Mouse (Mus musculus): Measurements from ENCODE around the gene Pard3. TPM values are rescaled to one million over a fixed set of nuclear protein-coding genes. Genes with fewer than 3 reads are reported as not detected.

Pard3 gene
- total RNA-seq, 2 experiments from 2014 or later = 16.7 to 21.5 TPM

- intact Hi-C loops (cut with DNase I) = no loop called here
- no peak for DNase-seq (ENCODE audit: low spot score in 2 of 2)
Observed at GRCm38 (mm10) chr8:127262436-127262835, 198.7 kb downstream of the Pard3 start.

DNA sequence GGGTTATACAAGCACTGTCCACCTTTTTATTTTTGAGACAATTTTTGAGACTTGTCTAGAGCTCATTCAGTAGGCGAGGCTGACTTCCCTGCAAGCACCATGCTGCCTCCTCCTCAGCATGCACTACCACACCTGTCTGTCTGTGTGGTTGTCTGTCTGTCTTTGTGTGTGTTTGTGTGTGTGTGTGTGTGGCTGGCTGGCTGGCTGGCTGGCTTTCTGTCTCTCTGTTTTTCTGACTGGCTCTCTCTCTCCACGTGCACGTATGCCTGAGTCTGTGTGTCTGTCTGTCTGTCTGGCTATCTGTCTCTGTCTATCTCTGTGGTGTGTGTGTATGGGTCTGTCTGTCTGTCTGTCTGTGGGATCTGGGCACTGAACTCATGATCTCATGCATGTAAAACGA lies 199.2 kb downstream of the Pard3 start:
- intact Hi-C loops (cut with DNase I) = no loop called here
- no peak for DNase-seq (ENCODE audit: low spot score in 2 of 2)

DNA sequence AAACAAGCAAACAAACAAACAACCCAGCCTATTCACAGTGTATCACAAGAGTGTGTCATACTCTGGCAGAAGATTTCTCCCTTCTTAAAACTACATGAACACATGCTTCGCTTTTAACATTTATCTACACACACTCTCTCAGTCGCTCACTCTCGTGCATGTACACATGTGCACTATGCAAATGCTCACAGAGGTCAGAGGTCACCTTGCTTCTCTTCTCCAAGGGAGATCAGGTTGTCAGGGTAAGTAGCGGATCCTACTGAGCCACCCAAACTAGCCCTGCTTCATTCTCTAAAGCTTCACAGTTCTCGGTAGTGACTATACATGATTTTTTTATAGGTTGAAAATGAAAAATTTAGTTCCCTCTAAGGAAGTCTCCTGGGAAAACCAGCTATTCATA lies 199.8 kb downstream of the Pard3 start:
- no peak for DNase-seq (ENCODE audit: low spot score in 2 of 2)
- intact Hi-C loops (cut with DNase I) = no loop called here

DNA sequence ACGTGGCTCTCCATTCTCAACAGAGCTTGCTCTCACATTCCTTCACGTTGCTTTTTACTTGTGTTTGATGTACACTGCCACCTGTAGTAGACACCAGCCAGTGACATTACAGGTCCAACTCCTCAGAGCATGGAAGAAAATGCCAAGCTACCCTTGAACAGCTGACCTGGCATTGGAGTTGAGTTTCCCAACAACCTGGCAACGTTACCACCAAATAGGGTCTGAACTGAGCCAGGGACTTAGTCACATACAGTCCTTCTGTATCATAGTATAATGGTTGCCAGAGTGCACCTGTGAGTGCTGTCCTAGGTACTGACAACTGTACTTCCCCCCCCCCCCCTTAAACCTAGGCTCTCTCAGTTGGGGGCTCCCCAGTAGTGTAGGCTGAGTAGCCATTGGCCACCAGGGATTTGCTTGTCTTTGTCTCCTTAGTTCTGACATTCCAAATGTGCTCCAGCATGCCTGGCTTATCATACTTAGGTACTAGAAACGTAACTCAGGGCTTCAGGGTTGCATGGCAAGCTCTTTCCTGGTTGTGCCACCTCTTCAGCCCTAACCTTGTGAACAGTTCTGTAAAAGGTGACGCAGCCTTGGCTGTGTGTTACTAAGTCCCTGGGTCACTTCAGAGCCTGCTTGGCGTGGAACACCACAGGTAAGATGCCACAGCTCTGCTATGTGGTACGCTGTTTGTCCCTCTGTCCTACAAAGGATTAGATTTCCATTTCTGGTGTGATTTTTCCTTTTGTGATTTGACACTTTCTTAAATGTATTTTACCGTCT lies 201.2 kb downstream of the Pard3 start:
- intact Hi-C loops (cut with DNase I) = loop anchor here (5.0 kb wide), 1 partner anchor 73 kb away; no protein-coding TSS in a partner anchor
- DNase-seq (ENCODE audit: low spot score in 2 of 2) = no peak

GRCm38 (mm10) chr8:127266777-127267176 lies 203.1 kb downstream of the Pard3 start:
- DNase-seq (ENCODE audit: low spot score in 2 of 2) = no peak
- intact Hi-C loops (cut with DNase I) = loop anchor here (5.0 kb wide), 1 partner anchor 74 kb away; no protein-coding TSS in a partner anchor

- DNase-seq (ENCODE audit: low spot score in 2 of 2) = no peak
- intact Hi-C loops (cut with DNase I) = loop anchor here (5.0 kb wide), 1 partner anchor 76 kb away; no protein-coding TSS in a partner anchor
Observed at GRCm38 (mm10) chr8:127268239-127269024, 204.7 kb downstream of the Pard3 start.

GRCm38 (mm10) chr8:127269082-127269747 lies 205.5 kb downstream of the Pard3 start:
- intact Hi-C loops (cut with DNase I) = loop anchor here (5.0 kb wide), 1 partner anchor 77 kb away; no protein-coding TSS in a partner anchor
- DNase-seq (ENCODE audit: low spot score in 2 of 2) = no peak

DNA sequence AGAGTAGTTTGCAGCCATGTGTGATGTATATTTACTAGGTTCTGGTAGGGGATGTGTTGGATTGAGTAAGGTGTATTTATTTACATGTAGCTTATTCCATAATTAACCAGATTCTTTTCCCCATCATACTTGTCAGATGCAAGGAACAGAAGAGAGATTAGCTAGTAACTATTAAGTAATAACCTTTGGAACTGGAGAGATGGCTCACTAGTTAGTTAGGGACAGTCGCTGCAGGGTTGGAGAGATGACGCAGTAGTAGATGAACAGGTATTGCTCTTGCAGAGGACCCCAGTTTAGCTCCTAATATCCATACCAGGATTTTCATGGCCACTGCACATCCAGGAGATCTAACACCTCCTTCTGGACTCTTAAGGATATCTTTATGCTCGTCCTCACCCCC lies 207.5 kb downstream of the Pard3 start:
- no peak for DNase-seq (ENCODE audit: low spot score in 2 of 2)
- intact Hi-C loops (cut with DNase I) = no loop called here

GRCm38 (mm10) chr8:127280299-127280974 lies 216.7 kb downstream of the Pard3 start:
- intact Hi-C loops (cut with DNase I) = no loop called here
- DNase-seq (ENCODE audit: low spot score in 2 of 2) = no peak

- intact Hi-C loops (cut with DNase I) = no loop called here
- no peak for DNase-seq (ENCODE audit: low spot score in 2 of 2)
Observed at GRCm38 (mm10) chr8:127281035-127281434, 217.3 kb downstream of the Pard3 start.

DNA sequence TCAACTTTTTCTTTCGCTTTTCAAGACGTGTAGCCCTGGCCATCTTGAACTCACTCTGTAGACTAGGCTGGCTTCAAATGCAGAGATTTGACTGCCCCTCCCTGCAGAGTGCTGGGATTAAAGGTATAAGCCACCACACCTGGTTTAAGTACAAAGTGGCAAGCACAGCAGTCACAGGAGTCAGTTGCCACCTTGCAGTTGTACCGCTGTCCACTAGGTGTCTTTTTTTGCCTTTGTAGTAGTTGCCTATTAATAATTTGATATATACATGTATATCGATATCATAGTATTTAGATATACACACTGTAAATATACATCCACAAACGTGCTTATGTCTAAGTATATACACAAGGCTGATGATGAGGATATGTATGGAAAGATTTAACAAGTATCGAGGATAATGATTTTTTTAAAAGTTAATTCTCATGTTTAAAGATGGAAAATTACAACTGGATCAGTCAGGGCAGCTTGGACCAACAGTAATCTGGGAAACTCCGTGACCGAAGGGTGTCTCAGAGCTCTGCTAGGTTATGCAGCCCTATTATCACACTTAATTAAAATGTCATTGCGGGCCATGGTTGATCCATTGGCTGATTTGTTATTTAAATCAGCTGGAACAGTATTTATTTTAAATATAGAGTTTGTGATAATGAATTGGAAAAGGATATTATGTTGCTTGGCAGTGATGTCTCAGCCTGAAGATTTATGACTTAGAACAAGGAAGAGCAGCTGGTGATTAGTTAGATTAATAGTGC lies 220.9 kb downstream of the Pard3 start:
- intact Hi-C loops (cut with DNase I) = no loop called here
- no peak for DNase-seq (ENCODE audit: low spot score in 2 of 2)

DNA sequence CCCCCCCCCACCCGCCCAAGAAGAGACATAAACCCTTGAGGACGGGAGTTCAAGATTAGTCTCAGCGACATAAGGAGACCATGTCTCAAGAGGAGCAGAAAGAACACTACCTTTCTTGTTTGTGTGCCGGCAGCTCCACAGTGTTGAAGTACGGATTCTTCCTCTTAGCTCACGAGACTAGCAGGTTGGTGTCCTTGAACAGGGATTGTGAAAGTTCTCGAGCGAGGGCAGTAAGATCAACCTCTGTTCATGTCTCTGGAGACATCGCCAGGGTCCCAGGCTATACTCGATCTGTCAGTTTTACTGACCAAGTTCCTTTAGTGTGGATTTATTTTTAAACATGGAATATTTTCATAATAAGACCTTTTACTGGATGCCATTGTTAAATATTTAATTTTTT lies 224.1 kb downstream of the Pard3 start:
- intact Hi-C loops (cut with DNase I) = no loop called here
- no peak for DNase-seq (ENCODE audit: low spot score in 2 of 2)

DNA sequence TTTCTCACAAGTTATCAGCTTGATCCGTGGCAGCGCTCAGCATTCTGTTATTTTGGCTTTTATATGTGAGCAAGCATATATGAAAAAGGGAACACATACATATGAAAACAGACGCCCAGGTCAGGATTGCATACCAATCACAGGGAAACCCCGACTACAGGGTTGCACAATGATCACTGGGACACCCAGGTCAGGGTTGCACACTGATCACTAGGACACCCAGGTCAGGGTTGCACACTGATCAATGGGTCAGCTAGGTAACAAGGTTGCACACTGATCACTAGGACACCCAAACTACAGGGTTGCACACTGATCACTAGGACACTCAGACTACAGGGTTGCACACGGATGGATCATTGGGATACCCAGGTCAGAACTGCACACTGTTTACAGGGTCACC lies 228.6 kb downstream of the Pard3 start:
- intact Hi-C loops (cut with DNase I) = no loop called here
- no peak for DNase-seq (ENCODE audit: low spot score in 2 of 2)

GRCm38 (mm10) chr8:127293025-127293729 lies 229.5 kb downstream of the Pard3 start:
- intact Hi-C loops (cut with DNase I) = no loop called here
- no peak for DNase-seq (ENCODE audit: low spot score in 2 of 2)

DNA sequence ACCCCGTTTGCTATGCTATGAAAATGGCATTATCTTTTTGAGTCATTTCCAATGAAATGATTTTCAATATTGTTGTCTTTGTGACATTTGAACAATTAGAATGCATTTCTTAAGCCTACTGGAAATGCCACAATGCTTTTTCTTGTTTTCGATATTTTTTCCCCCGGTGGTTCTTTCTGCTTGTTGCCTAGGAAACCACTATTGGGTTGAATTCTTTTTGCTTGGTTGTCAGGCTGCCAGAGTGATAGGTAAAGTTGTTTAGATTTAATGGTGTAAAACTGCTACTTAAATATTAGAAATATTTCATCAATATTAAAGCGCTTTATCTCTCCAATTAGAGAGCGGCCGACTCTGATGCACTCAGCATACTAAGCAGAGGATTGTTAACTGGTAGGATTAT lies 230.4 kb downstream of the Pard3 start:
- DNase-seq (ENCODE audit: low spot score in 2 of 2) = no peak
- intact Hi-C loops (cut with DNase I) = no loop called here

GRCm38 (mm10) chr8:127295848-127296247 lies 232.2 kb downstream of the Pard3 start:
- intact Hi-C loops (cut with DNase I) = no loop called here
- DNase-seq (ENCODE audit: low spot score in 2 of 2) = no peak

GRCm38 (mm10) chr8:127300493-127300892 lies 236.8 kb downstream of the Pard3 start:
- intact Hi-C loops (cut with DNase I) = no loop called here
- no peak for DNase-seq (ENCODE audit: low spot score in 2 of 2)

DNA sequence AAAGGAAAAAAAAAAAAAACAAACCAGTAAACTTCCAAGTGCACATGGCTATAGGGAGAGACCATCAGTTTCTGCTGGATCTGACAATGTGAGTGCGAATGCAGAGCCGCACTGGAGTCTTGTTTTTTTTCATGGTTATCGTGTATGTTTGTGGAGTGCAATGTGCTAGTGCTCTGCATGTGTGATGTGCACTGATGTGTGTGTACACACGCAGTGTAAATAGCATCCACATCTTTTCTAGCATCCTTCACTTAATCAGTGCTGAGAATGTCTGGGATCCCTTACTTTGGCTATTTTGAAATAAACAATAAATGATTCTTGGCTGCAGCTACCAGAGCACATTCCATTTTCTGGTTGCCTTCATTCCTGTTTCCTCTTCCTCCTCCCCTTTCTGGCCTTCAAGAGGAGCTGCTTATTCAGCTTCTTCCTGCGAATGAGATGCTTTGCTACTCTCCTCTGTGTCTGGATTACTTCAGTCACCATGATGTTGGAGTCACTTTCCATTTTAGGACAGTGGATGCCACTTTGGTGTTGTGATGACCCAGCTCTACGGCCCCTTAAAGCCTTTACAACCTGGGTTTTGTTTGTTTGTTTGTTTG lies 239.3 kb downstream of the Pard3 start:
- intact Hi-C loops (cut with DNase I) = no loop called here
- DNase-seq (ENCODE audit: low spot score in 2 of 2) = no peak

Measured in left cerebral cortex, postnatal 36 days (tissue).